Mouse (Mus musculus): ENCODE data around the gene A230050P20Rik. TPM values are rescaled to one million over a fixed set of nuclear protein-coding genes. Genes with fewer than 3 reads are reported as not detected.
A peak's percentile ranks its signal among the peaks of the same experiment; 100 is the strongest.

Gene A230050P20Rik
- total RNA-seq, 2 experiments from 2014 or later, result 1.7 to 2.7 TPM

GRCm38 (mm10) chr9:20895382-20895781, 26.9 kb downstream of the A230050P20Rik start:
- DNase-seq, result no peak

GRCm38 (mm10) chr9:20897736-20898510, 29.5 kb downstream of the A230050P20Rik start:
- DNase-seq, result no peak

- peak; percentile 80 for DNase-seq
These were observed 30.1 kb downstream of the A230050P20Rik start, which contains the start of gene Eif3g for GRCm38 (mm10) chr9:20898511-20899073. Eif3g (minus strand) TSS chr9:20898623.

- no peak for DNase-seq
These were observed 33.2 kb downstream of the A230050P20Rik start for GRCm38 (mm10) chr9:20901466-20902173.

- no peak for DNase-seq
These were observed 33.7 kb downstream of the A230050P20Rik start for GRCm38 (mm10) chr9:20902174-20902491.

- no peak for DNase-seq
These were observed 41.5 kb downstream of the A230050P20Rik start for GRCm38 (mm10) chr9:20909948-20910347.

- no peak for DNase-seq
These were observed 47.7 kb downstream of the A230050P20Rik start for GRCm38 (mm10) chr9:20916160-20916559.

- no peak for DNase-seq
These were observed 54.8 kb downstream of the A230050P20Rik start for GRCm38 (mm10) chr9:20923258-20923657.

Small RNA genes lying within 50 kb of the gene (microRNA-seq; reads per million reads assigned to microRNA genes)
- 0 reads per million in 2 experiments for gene Mir7081 (ENCODE audit: borderline replicate concordance in 2 of 2)

Other genes with a start within 250 kb of the A230050P20Rik start
- gene Ubl5, start 225.8 kb upstream of the A230050P20Rik start, total RNA-seq (2021), result 100 to 1,000 TPM; 168 to 183 TPM
- 1 to 10 TPM; 4.7 to 5.1 TPM for gene Fbxl12, start 223.9 kb upstream of the A230050P20Rik start, total RNA-seq (2021)
- gene Pin1, start 216.5 kb upstream of the A230050P20Rik start, total RNA-seq (2021), result 10 to 100 TPM; 13.0 to 14.1 TPM
- gene Olfm2, start 122.3 kb upstream of the A230050P20Rik start, total RNA-seq (2021), result under 1 TPM; 0.13 to 0.20 TPM
- gene Col5a3, start 53.6 kb upstream of the A230050P20Rik start, total RNA-seq (2021), result 10 to 100 TPM; 37.8 to 41.0 TPM
- gene Rdh8, start 50.1 kb upstream of the A230050P20Rik start, total RNA-seq (2021), result under 1 TPM in 1 of 2 experiments, not detected in 1; 0.20 TPM
- gene Angptl6, start 11.1 kb downstream of the A230050P20Rik start, total RNA-seq (2021), result 1 to 10 TPM; 4.1 to 4.6 TPM
- 1 to 10 TPM; 7.4 to 7.7 TPM for gene Ppan, start 19.5 kb downstream of the A230050P20Rik start, total RNA-seq (2021)
- gene Eif3g, start 30.0 kb downstream of the A230050P20Rik start, total RNA-seq (2021), result 100 to 1,000 TPM in 1 of 2 experiments, 10 to 100 TPM in 1; 90.9 to 101 TPM
- gene Dnmt1, start 91.2 kb downstream of the A230050P20Rik start, total RNA-seq (2021), result 10 to 100 TPM in 1 of 2 experiments, 1 to 10 TPM in 1; 6.5 to 10.5 TPM
- 1 to 10 TPM; 2.3 to 3.6 TPM for gene S1pr2, start 108.1 kb downstream of the A230050P20Rik start, total RNA-seq (2021)
- 10 to 100 TPM; 61.9 to 62.8 TPM for gene Mrpl4, start 134.1 kb downstream of the A230050P20Rik start, total RNA-seq (2021)
- gene Icam1, start 147.3 kb downstream of the A230050P20Rik start, total RNA-seq (2021), result 1 to 10 TPM; 1.6 to 3.0 TPM
- gene Icam4, start 160.7 kb downstream of the A230050P20Rik start, total RNA-seq (2021), result 1 to 10 TPM; 1.0 to 1.6 TPM
- gene Icam5, start 163.4 kb downstream of the A230050P20Rik start, total RNA-seq (2021), result not detected
- gene Zglp1, start 198.5 kb downstream of the A230050P20Rik start, total RNA-seq (2021), result not detected
- gene Gm49373, start 204.5 kb downstream of the A230050P20Rik start, total RNA-seq (2021), result under 1 TPM in 1 of 2 experiments, not detected in 1; 0.27 TPM
- gene Fdx1l, start 205.0 kb downstream of the A230050P20Rik start, total RNA-seq (2021), result 10 to 100 TPM; 34.7 to 35.4 TPM
- gene Gm38431, start 223.4 kb downstream of the A230050P20Rik start, total RNA-seq (2021), result under 1 TPM; 0.35 to 0.67 TPM
- 10 to 100 TPM; 15.2 to 17.0 TPM for gene Raver1, start 223.4 kb downstream of the A230050P20Rik start, total RNA-seq (2021)

Data from gastrocnemius, postnatal 25 days (tissue).